Comparison of ENCODE assay signal across 8 mouse cellular contexts in the genomic region with DNA sequence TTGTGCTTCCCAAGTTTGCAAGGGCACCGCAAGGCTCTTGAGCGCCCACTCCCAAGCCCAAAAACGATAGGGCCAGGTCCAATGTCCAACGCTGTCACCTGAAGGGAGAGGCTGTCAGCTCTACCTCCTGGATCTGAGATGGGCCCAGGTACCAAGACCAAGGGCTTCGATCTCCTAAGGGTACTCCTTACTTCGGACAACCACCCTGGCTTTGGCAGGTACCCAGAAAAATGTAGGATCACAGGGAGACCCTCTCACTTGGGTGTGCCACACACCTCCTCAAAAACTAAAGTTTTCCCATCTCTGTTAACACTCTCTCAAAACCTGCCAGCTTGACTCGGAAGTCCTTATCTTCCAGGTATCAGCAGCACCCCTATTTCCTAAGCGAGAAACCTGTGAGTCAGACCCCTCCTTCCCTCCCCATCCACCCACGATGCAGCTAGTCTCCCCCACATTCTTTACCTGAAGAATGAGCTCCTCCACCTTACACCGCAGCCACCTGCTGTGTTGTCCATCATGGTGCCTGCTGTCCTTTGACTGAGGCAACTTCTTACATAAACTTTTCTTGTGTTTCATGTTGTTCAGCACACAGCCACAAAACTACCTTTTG. TPM values are rescaled to one million over a fixed set of nuclear protein-coding genes. Genes with fewer than 3 reads are reported as not detected.
DNase-seq lines count a peak whose midpoint lies in the region; ATAC-seq lines count a peak whose summit lies in the region.

No protein-coding gene starts in this region.

- DNase-seq in cerebellum, postnatal 4 days (ENCODE audit: low spot score in 2 of 2), result no peak
- DNase-seq in lung, postnatal 10 days, result no peak
- DNase-seq in spleen, adult 12 weeks (ENCODE audit: low spot score), result no peak
- no peak for DNase-seq in retina, postnatal 1 day

- 30% methylated on average over 10 of the region's 10 CpGs for whole genome bisulfite sequencing in lung, embryonic 16.5 days
- 39% methylated on average over 10 of the region's 10 CpGs for WGBS in hindbrain, embryonic 16.5 days

- ATAC-seq in cerebellum, adult (ENCODE audit: insufficient number of reproducible peaks, low FRiP score, low TSS enrichment), result 0 out of 2 replicates have a peak, but pooled peaks have one; percentile 11
- ATAC-seq in lung, embryonic 16.5 days (ENCODE audit: low read depth), result peak; percentile 1; the same call in 1 of the 2 replicates
- ATAC-seq in hindbrain, embryonic 16.5 days, result peak; percentile 22
- ATAC-seq in monocyte, adult 5-6 weeks (replicated peaks; ENCODE audit: insufficient number of reproducible peaks, low FRiP score, low TSS enrichment, poor library complexity, severe bottlenecking), result peak; percentile 6; the same call in 1 of the 2 replicates

- no peaks in the 10 kb centered on the region for H3K36me3 ChIP-seq in lung, embryonic 16.5 days (ENCODE audit: control insufficient read depth, insufficient read depth, low read length)
- H3K36me3 ChIP-seq in hindbrain, embryonic 16.5 days (ENCODE audit: control insufficient read depth, insufficient read depth, low read length), result no peaks in the 10 kb centered on the region

- peaks cover 13% of the 10 kb centered on the region for H3K4me1 ChIP-seq in lung, embryonic 16.5 days (replicated peaks; ENCODE audit: control insufficient read depth, insufficient read depth, low read length)
- H3K4me1 ChIP-seq in hindbrain, embryonic 16.5 days (ENCODE audit: control insufficient read depth, insufficient read depth, low read depth, low read length), result peaks cover 17% of the 10 kb centered on the region

- H3K9me3 ChIP-seq in lung, embryonic 16.5 days (ENCODE audit: control insufficient read depth, low read length), result no peaks in the 10 kb centered on the region
- no peaks in the 10 kb centered on the region for H3K9me3 ChIP-seq in hindbrain, embryonic 16.5 days (ENCODE audit: control insufficient read depth, low read length)

- H3K9ac ChIP-seq in lung, embryonic 16.5 days (ENCODE audit: low read length), result peak overlapping the region; percentile 79
- peak overlapping the region; percentile 78 for H3K9ac ChIP-seq in hindbrain, embryonic 16.5 days (ENCODE audit: low read depth, low read length)

- peak overlapping the region; percentile 100 for H3K4me3 ChIP-seq in lung, embryonic 16.5 days (ENCODE audit: low read length)
- H3K4me3 ChIP-seq in hindbrain, embryonic 16.5 days (ENCODE audit: low read length), result peak overlapping the region; percentile 94

- peaks cover 3% of the 10 kb centered on the region; the same call in 1 of the 2 replicates for H3K27me3 ChIP-seq in lung, embryonic 16.5 days (ENCODE audit: control insufficient read depth, insufficient read depth, low read depth, low read length)
- no peaks in the 10 kb centered on the region for H3K27me3 ChIP-seq in hindbrain, embryonic 16.5 days (replicated peaks; ENCODE audit: control insufficient read depth, insufficient read depth, low read length)

- H3K4me2 ChIP-seq in lung, embryonic 16.5 days (ENCODE audit: low read depth, low read length), result peak overlapping the region; percentile 82
- peak overlapping the region; percentile 74 for H3K4me2 ChIP-seq in hindbrain, embryonic 16.5 days (ENCODE audit: low read length)

- no peak overlapping the region for H3K27ac ChIP-seq in lung, embryonic 16.5 days (ENCODE audit: low read length)
- no peak overlapping the region; the same call in 1 of the 2 replicates for H3K27ac ChIP-seq in hindbrain, embryonic 16.5 days (ENCODE audit: low read depth, low read length)

RNA-seq across cellular contexts. Expression of a gene that starts 0.9 kb away (rescaled TPM):
- 31.1 and 31.5 TPM in 2 replicates for polyA plus RNA-seq in lung, embryonic 16.5 days (2015; fragmentation: Nextera tagmentation; extraction: Ambion mirVana)
- 30.7 and 32.1 TPM in 2 replicates for polyA plus RNA-seq in hindbrain, embryonic 16.5 days (2015; fragmentation: Nextera tagmentation; extraction: Ambion mirVana)
- total RNA-seq in monocyte, adult 5-6 weeks (2017), result 40.6 to 106 TPM (median 47.4 TPM) in 3 replicates
